Mouse (Mus musculus): ENCODE results near the gene Olfr1497.
"Not testable (repeated sequence)": the region's sequence is repeated elsewhere in the genome, so short reads cannot be mapped to it uniquely, and the experiment has no call there.

Gene Olfr1497

GRCm38 (mm10) chr19:13798102-13798501 lies at the start of gene Olfr1497:
TSS of gene Olfr1497 (minus strand) at chr19:13798202.
- DNase-seq (ENCODE audit: low spot score in 2 of 2) = no peak

GRCm38 (mm10) chr19:13830388-13830787 lies 32.4 kb upstream of the Olfr1497 start, which contains the start of gene Olfr1500:
TSS of gene Olfr1500 (minus strand) at chr19:13830488.
- no peak for DNase-seq (ENCODE audit: low spot score in 2 of 2)

- DNase-seq (ENCODE audit: low spot score in 2 of 2) = no peak
Measured at GRCm38 (mm10) chr19:13828447-13828846, 30.4 kb upstream of the Olfr1497 start.

- no peak for DNase-seq (ENCODE audit: low spot score in 2 of 2)
Measured at GRCm38 (mm10) chr19:13820847-13821246, 22.8 kb upstream of the Olfr1497 start.

- no peak for DNase-seq (ENCODE audit: low spot score in 2 of 2)
Measured at GRCm38 (mm10) chr19:13819347-13819746, 21.3 kb upstream of the Olfr1497 start, which contains the start of gene Olfr1499. TSS of gene Olfr1499 (minus strand) at chr19:13819447.

- DNase-seq (ENCODE audit: low spot score in 2 of 2) = peak in 1 of 2 experiments; percentile 20
Measured at GRCm38 (mm10) chr19:13818827-13819226, 20.8 kb upstream of the Olfr1497 start.

- DNase-seq (ENCODE audit: low spot score in 2 of 2) = no peak
Measured at GRCm38 (mm10) chr19:13812823-13813222, 14.8 kb upstream of the Olfr1497 start.

- not testable (repeated sequence) for DNase-seq (ENCODE audit: low spot score in 2 of 2)
Measured at GRCm38 (mm10) chr19:13805486-13805885, 7.5 kb upstream of the Olfr1497 start.

GRCm38 (mm10) chr19:13777578-13777977 lies 20.4 kb downstream of the Olfr1497 start, which contains the start of gene Olfr1496:
TSS of gene Olfr1496 (plus strand) at chr19:13777878.
- no peak for DNase-seq (ENCODE audit: low spot score in 2 of 2)

GRCm38 (mm10) chr19:13768565-13769276 lies 29.3 kb downstream of the Olfr1497 start:
- no peak for DNase-seq (ENCODE audit: low spot score in 2 of 2)

GRCm38 (mm10) chr19:13764306-13764705 lies 33.7 kb downstream of the Olfr1497 start, which contains the start of gene Olfr1495:
TSS of gene Olfr1495 (plus strand) at chr19:13764606.
- DNase-seq (ENCODE audit: low spot score in 2 of 2) = no peak

GRCm38 (mm10) chr19:13749366-13749765 lies 48.6 kb downstream of the Olfr1497 start:
- no peak for DNase-seq (ENCODE audit: low spot score in 2 of 2)
